Mouse (Mus musculus): Measurements from ENCODE around the gene Ttll5. TPM values are rescaled to one million over a fixed set of nuclear protein-coding genes. Genes with fewer than 3 reads are reported as not detected.

The Ttll5 gene
- total RNA-seq, 2 experiments from 2014 or later: 3.8 to 12.1 TPM

GRCm38 (mm10) chr12:85837765-85838164 is 13.3 kb downstream of the Ttll5 start:
- no peak for ATAC-seq (replicated peaks; ENCODE audit: low FRiP score, poor library complexity, severe bottlenecking)

DNA sequence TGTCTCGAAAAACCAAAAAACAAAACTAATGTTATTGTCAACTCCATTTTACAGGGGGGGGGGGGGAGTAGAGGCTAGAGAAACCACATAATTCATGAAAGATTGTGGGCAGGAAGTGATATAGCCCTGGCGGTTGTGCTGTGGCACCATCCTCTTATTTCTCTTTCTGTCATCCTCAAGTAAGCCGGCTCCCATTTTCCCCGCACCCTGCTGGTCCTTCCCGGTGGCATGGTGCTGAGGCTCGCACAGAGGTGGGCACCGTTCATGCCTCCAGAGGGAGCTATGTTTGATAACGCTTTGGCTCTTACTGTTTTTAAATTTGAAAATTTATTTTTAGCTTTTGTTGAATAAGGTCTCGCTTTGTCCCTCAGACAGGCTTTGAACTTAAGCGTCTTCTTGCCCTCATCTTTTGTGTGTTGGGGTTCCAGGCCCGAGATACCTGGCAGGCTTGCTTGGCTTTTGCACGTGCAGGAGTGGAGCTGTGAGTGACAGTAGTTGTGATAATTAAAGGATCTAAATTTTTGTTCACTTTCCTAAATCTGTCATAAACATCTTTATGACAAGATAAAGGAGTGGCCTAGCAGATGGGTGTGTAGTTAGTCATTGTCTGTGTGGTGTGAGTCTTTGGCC is 15.0 kb downstream of the Ttll5 start:
- ATAC-seq (replicated peaks; ENCODE audit: low FRiP score, poor library complexity, severe bottlenecking): no peak

- no peak; the same call in 1 of the 2 replicates for ATAC-seq (replicated peaks; ENCODE audit: low FRiP score, poor library complexity, severe bottlenecking)
Observed at GRCm38 (mm10) chr12:85848164-85848958, 23.9 kb downstream of the Ttll5 start.

DNA sequence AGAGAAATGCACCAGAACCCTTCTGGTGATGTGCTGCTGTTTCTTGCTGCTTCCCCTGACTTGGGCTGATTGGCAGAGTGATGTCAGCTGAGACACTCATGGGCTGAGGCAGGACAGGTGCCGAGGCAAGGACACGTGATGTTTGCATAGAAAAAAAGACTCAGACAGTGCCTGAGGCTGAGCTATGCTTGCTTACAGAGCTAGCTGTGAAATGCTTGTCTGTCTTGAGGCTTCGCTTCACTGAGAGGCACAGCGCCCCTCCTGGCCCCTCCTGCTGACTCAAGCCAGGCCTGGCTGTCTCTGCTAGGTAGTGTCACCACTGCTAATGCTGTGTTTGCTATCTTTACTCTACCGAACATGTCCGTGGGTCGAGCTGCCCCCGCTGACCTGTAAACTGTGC is 26.2 kb downstream of the Ttll5 start:
- no peak for ATAC-seq (replicated peaks; ENCODE audit: low FRiP score, poor library complexity, severe bottlenecking)

DNA sequence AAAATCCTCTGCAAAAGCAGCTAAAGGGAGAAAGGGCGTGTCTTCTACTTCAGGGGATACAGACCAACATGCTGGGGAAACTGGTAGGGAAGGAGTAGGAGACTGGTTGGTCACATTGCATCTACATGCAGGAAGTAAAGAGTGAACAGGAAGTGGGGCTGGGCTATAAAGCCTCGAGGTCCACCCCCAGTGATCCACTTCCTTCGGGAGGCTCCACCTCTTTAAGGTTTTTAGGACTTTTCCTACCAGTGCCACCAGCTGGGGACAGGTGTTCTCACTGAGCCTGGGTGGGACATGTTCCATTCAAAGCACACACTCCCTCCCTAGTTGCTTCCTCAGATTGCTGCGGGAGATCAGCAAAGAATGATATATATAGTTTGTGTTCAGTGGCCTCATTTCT is 29.4 kb downstream of the Ttll5 start:
- ATAC-seq (replicated peaks; ENCODE audit: low FRiP score, poor library complexity, severe bottlenecking): no peak

- ATAC-seq (replicated peaks; ENCODE audit: low FRiP score, poor library complexity, severe bottlenecking): no peak
Observed at GRCm38 (mm10) chr12:85854271-85854670, 29.8 kb downstream of the Ttll5 start.

DNA sequence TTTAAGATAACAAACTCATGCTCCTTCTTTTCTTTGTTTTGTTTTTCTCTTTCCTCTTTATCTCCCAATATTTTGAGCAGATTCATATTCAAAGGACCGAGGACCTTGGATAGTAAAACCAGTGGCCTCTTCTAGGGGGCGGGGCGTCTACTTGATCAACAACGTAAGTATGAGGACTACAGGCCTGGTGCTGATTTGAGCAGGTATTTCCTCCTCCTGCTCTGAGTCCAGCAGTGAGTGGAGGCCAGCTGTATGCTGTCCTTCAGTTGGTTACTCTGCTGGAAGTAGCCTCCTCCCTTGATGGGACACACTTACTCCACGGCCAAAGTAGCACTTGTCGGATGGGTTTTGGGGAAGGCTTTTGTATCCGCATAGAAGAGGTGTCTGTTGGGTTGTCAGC is 32.8 kb downstream of the Ttll5 start:
- no peak for ATAC-seq (replicated peaks; ENCODE audit: low FRiP score, poor library complexity, severe bottlenecking)

DNA sequence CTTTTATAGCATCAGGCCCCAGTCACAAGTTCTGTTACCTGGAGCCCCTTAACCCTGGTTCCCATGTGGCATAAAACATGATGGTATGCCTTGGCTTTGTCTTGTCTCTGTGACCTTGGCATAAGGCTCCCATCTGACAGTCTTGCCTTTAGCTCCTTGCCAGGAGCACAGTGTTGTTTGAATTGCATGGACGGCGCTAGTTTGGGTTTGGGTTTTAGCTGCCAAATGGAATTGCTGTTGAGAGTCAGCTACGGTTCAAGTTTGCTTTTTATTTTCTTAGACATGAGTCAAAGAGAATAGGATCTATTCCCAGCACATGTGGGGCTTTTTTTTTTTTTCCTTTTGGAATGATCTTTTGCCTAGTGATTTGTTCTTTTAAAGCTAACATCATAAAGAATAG is 34.7 kb downstream of the Ttll5 start:
- no peak for ATAC-seq (replicated peaks; ENCODE audit: low FRiP score, poor library complexity, severe bottlenecking)

GRCm38 (mm10) chr12:85859511-85860189 is 35.2 kb downstream of the Ttll5 start:
- ATAC-seq (replicated peaks; ENCODE audit: low FRiP score, poor library complexity, severe bottlenecking): no peak

GRCm38 (mm10) chr12:85862514-85862913 is 38.1 kb downstream of the Ttll5 start:
- ATAC-seq (replicated peaks; ENCODE audit: low FRiP score, poor library complexity, severe bottlenecking): no peak

- no peak for ATAC-seq (replicated peaks; ENCODE audit: low FRiP score, poor library complexity, severe bottlenecking)
Observed at GRCm38 (mm10) chr12:85865526-85865925, 41.1 kb downstream of the Ttll5 start.

GRCm38 (mm10) chr12:85866624-85867023 is 42.2 kb downstream of the Ttll5 start:
- no peak for ATAC-seq (replicated peaks; ENCODE audit: low FRiP score, poor library complexity, severe bottlenecking)

DNA sequence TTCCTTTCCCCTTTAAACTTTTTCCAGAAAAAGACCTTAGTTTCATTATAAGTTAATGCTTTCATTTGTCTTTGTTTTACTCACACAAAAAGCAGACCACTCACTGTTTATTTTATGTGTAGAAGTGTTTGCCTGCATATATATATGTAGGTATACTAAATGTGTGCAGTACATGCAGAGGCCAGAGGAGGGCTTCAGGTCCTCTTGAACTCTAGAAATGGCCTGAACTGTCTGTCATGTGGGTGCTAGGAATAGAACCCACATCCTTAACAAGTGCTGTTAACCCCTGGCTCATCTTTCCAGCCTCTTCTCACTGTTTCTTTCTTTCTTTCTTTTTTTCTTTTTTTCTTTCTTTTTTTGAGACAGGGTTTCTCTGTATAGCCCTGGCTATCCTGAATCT is 42.7 kb downstream of the Ttll5 start:
- no peak for ATAC-seq (replicated peaks; ENCODE audit: low FRiP score, poor library complexity, severe bottlenecking)

DNA sequence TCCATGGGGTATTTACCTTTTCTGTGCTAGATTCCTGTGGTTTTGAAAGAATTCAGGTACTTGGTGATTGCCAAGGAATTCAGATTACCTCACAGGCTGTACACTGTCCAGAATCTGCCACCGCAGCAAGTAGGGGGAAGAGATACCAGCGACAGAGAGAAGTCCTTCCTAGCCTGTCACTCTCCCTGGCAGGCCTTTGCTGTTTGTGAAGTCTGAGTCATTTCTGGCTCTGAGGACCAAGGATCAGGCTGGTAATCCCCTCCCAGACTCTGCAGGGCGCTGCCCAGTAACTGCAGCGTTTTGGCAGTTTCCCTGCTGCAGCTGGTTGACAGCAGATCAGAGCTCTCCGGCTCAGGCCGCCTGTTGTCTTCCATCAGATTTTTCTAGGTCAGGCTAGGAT is 45.0 kb downstream of the Ttll5 start:
- ATAC-seq (replicated peaks; ENCODE audit: low FRiP score, poor library complexity, severe bottlenecking): no peak

- no peak for ATAC-seq (replicated peaks; ENCODE audit: low FRiP score, poor library complexity, severe bottlenecking)
Observed at GRCm38 (mm10) chr12:85879631-85880314, 55.3 kb downstream of the Ttll5 start.

- no peak for ATAC-seq (replicated peaks; ENCODE audit: low FRiP score, poor library complexity, severe bottlenecking)
Observed at GRCm38 (mm10) chr12:85885024-85885423, 60.6 kb downstream of the Ttll5 start.

DNA sequence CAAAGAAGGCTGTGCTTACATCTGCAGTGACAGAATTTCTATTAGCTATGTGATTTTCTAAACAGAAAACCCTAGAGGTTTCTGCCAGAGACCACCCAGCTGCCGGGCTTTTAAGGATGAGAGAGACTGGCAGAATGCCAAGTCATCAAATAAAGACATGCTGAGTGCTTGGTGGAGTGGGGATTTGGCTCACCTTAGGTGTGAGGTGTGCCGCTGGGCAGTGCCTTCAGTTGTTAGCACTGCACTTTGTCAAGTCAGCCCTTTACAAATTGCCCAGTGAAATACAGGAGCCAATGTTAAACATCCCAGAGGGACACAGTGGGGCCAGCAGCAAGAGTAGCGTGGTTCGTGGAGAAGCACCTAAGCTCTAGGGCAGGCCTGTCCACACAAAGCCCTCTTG is 65.6 kb downstream of the Ttll5 start:
- ATAC-seq (replicated peaks; ENCODE audit: low FRiP score, poor library complexity, severe bottlenecking): no peak

GRCm38 (mm10) chr12:85903986-85904385 is 79.5 kb downstream of the Ttll5 start:
- ATAC-seq (replicated peaks; ENCODE audit: low FRiP score, poor library complexity, severe bottlenecking): no peak

DNA sequence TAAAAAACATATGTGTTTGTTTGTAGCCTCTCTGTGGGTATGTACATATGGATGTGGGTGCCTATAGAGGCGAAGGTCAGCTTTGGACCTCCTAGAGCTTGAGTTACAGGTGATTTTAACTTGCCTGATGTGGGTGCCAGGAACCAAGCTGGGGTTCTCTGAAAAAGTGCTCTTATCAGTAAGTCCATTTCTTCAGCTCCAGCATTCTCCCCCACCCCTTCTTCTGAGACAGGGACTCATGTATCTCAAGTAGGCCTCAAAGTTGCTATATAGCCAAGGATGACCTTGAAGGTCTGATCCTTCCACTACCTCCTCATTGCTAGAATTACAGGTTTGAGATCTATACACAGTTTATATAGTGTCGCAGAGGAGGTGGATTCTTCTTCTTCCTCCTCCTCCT is 81.2 kb downstream of the Ttll5 start:
- ATAC-seq (replicated peaks; ENCODE audit: low FRiP score, poor library complexity, severe bottlenecking): no peak

DNA sequence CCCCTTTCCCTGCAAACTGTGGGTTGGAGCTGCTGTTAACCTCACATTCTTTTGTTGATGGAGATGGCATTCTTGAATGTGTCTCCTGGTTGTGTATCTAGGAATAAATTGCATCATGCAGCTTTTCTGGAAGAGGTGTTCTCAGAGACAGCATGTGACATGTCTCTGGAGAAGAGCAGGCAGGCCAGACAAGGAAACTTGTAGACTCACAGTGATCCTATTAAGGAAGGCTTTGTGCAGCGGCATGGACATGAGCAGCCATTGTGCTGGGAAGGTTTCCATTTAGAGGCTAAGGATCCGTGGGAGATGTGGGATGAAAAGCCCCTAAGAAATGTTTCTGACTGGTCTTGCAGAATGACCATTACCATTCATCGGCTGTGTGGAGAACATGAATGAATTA is 83.4 kb downstream of the Ttll5 start:
- no peak for ATAC-seq (replicated peaks; ENCODE audit: low FRiP score, poor library complexity, severe bottlenecking)

Data from erythroblast, adult 5-6 weeks (primary cell).